Mouse (Mus musculus) adrenal gland, postnatal 4 days (tissue): Measurements from ENCODE around the gene Tax1bp1. TPM values are rescaled to one million over a fixed set of nuclear protein-coding genes. Genes with fewer than 3 reads are reported as not detected.

ENCODE experiments used
- DNase-seq, 2 experiments: peaks; one replicate each; pipeline ENCODE4 v3.0.0; 2021 to 2022; ENCODE audit warnings: low spot score in 2 of 2, mixed read lengths in 2 of 2
- total RNA-seq, 2 experiments: library from RNA; stranded (reverse); gene quantifications; 2 replicates each; pipeline ENCODE4 v1.2.3; 2021

Tax1bp1 gene
- total RNA-seq, 2 experiments from 2014 or later = 139 to 154 TPM

- DNase-seq = no peak
Measured at GRCm38 (mm10) chr6:52703263-52703662, 10.3 kb upstream of the Tax1bp1 start.

- DNase-seq = no peak
Measured at GRCm38 (mm10) chr6:52705280-52705679, 8.2 kb upstream of the Tax1bp1 start.

GRCm38 (mm10) chr6:52707815-52708214, 5.7 kb upstream of the Tax1bp1 start:
- DNase-seq = no peak

- no peak for DNase-seq
Measured at GRCm38 (mm10) chr6:52712563-52712962, 966 bp upstream of the Tax1bp1 start.

- DNase-seq = peak; percentile 41 to 61
Measured at GRCm38 (mm10) chr6:52713897-52714509, 474 bp downstream of the Tax1bp1 start.

GRCm38 (mm10) chr6:52717493-52718192, 4.1 kb downstream of the Tax1bp1 start:
- DNase-seq = no peak

GRCm38 (mm10) chr6:52724805-52725439, 11.4 kb downstream of the Tax1bp1 start:
- peak; percentile 7 to 28 for DNase-seq

- no peak for DNase-seq
Measured at GRCm38 (mm10) chr6:52730338-52730737, 16.8 kb downstream of the Tax1bp1 start.

GRCm38 (mm10) chr6:52734630-52735029, 21.1 kb downstream of the Tax1bp1 start:
- no peak for DNase-seq

- DNase-seq = no peak
Measured at GRCm38 (mm10) chr6:52752832-52753231, 39.3 kb downstream of the Tax1bp1 start.

- no peak for DNase-seq
Measured at GRCm38 (mm10) chr6:52765206-52765605, 51.7 kb downstream of the Tax1bp1 start.

- DNase-seq = no peak
Measured at GRCm38 (mm10) chr6:52770789-52771188, 57.3 kb downstream of the Tax1bp1 start.

GRCm38 (mm10) chr6:52773132-52773531, 59.6 kb downstream of the Tax1bp1 start:
- no peak for DNase-seq

GRCm38 (mm10) chr6:52775350-52775749, 61.8 kb downstream of the Tax1bp1 start:
- DNase-seq = no peak

- no peak for DNase-seq
Measured at GRCm38 (mm10) chr6:52775956-52776355, 62.4 kb downstream of the Tax1bp1 start.

- DNase-seq = no peak
Measured at GRCm38 (mm10) chr6:52777034-52777433, 63.5 kb downstream of the Tax1bp1 start.

- no peak for DNase-seq
Measured at GRCm38 (mm10) chr6:52778523-52778922, 65.0 kb downstream of the Tax1bp1 start.

GRCm38 (mm10) chr6:52779546-52779945, 66.0 kb downstream of the Tax1bp1 start:
- DNase-seq = no peak

GRCm38 (mm10) chr6:52790316-52790715, 76.8 kb downstream of the Tax1bp1 start:
- no peak for DNase-seq

- DNase-seq = no peak
Measured at GRCm38 (mm10) chr6:52790781-52791180, 77.3 kb downstream of the Tax1bp1 start.

- no peak for DNase-seq
Measured at GRCm38 (mm10) chr6:52792455-52792854, 78.9 kb downstream of the Tax1bp1 start.
